Mouse (Mus musculus) lung, adult 2 months (tissue): ENCODE data around the gene Galntl6. TPM values are rescaled to one million over a fixed set of nuclear protein-coding genes. Genes with fewer than 3 reads are reported as not detected.

ENCODE experiments used
- DNase-seq: peaks from one replicate; pipeline ENCODE4 v3.0.0; 2022
- H3K4me1 ChIP-seq: fragments of 200-500 bp; 2 replicates; pipeline ENCODE4 v1.6.1; 2011; ENCODE audit warnings: low read length; ENCODE audit not compliant: control insufficient read depth, insufficient read depth
- H3K4me3 ChIP-seq: fragments of 200-500 bp; replicated peaks from 2 replicates; pipeline ENCODE3; 2011; ENCODE audit warnings: low read depth, mild to moderate bottlenecking, control low read depth, low read length; ENCODE audit errors: extremely low read depth
- CTCF ChIP-seq: fragments of 200-500 bp; IDR thresholded peaks from 2 replicates; pipeline ENCODE4 v1.5.1; 2011; ENCODE audit warnings: mild to moderate bottlenecking, low read length, control low read depth; ENCODE audit not compliant: insufficient read depth
- POLR2A ChIP-seq: fragments of 200-500 bp; IDR thresholded peaks from 2 replicates; pipeline ENCODE4 v1.6.1; 2011; ENCODE audit warnings: low read depth, mild to moderate bottlenecking, control low read depth, low read length, borderline replicate concordance; ENCODE audit errors: extremely low read depth
- WGBS: fragments of 180-500 bp; shearing (Covaris S2); methylation state at CpG from one replicate; pipeline ENCODE4 v1.1.7; 2018; 5-methylcytosine and 5-hydroxymethylcytosine counted together
- polyA plus RNA-seq: library from polyadenylated mRNA; depleted of rRNA; stranded (reverse); fragments of >200 nt; gene quantifications from 2 replicates; pipeline ENCODE4 v1.2.3, GENCODE M21; 2012

Galntl6 gene
- polyA plus RNA-seq, 1 experiment: 0.09 TPM

GRCm38 (mm10) chr8:58371979-58372378 lies 540.5 kb downstream of the Galntl6 start:
- WGBS: 81% methylated on average over 10 of the region's 10 CpGs
- TF ChIP-seq CTCF: no peak
- TF ChIP-seq POLR2A: no peak

GRCm38 (mm10) chr8:58331151-58331550 lies 581.3 kb downstream of the Galntl6 start:
- Histone ChIP-seq H3K4me3 (no peak overlapping the region), H3K4me1 (no peaks in the 10 kb centered on the region)
- DNase-seq: no peak
- WGBS: 58% methylated on average over 1 of the region's 1 CpGs
- TF ChIP-seq POLR2A (no peak), CTCF (no peak)

More at GRCm38 (mm10) chr8:58371979-58372378, 540.5 kb downstream of the Galntl6 start:
- Histone ChIP-seq H3K4me3 (no peak overlapping the region), H3K4me1 (no peaks in the 10 kb centered on the region)
- DNase-seq: no peak

- Histone ChIP-seq H3K4me3 (no peak overlapping the region), H3K4me1 (no peaks in the 10 kb centered on the region)
- no peak for TF ChIP-seq CTCF
- TF ChIP-seq POLR2A: no peak
- no peak for DNase-seq
- 86% methylated on average over 2 of the region's 2 CpGs for WGBS
Measured at GRCm38 (mm10) chr8:58313482-58313881, 599.0 kb downstream of the Galntl6 start.

- Histone ChIP-seq H3K4me1 (no peaks in the 10 kb centered on the region), H3K4me3 (no peak overlapping the region)
- 82% methylated on average over 4 of the region's 4 CpGs for WGBS
- TF ChIP-seq POLR2A (no peak), CTCF (no peak)
- DNase-seq: no peak
Measured at GRCm38 (mm10) chr8:58291487-58291886, 621.0 kb downstream of the Galntl6 start.

GRCm38 (mm10) chr8:58290080-58290479 lies 622.4 kb downstream of the Galntl6 start:
- no peaks in the 10 kb centered on the region for H3K4me1 ChIP-seq
- no peak for TF ChIP-seq POLR2A
- no peak for TF ChIP-seq CTCF
- no peak overlapping the region for H3K4me3 ChIP-seq
- DNase-seq: no peak

- DNase-seq: no peak
- TF ChIP-seq POLR2A (no peak), CTCF (no peak)
- H3K4me1 ChIP-seq: no peaks in the 10 kb centered on the region
- WGBS: 86% methylated on average over 2 of the region's 2 CpGs
- H3K4me3 ChIP-seq: no peak overlapping the region
Measured at GRCm38 (mm10) chr8:58265485-58265884, 647.0 kb downstream of the Galntl6 start.

- WGBS: 69% methylated on average over 2 of the region's 2 CpGs
- TF ChIP-seq CTCF (no peak), POLR2A (no peak)
- Histone ChIP-seq H3K4me1 (no peaks in the 10 kb centered on the region), H3K4me3 (no peak overlapping the region)
- DNase-seq: no peak
Measured at GRCm38 (mm10) chr8:58258577-58259315, 653.7 kb downstream of the Galntl6 start.

- H3K4me1 ChIP-seq: no peaks in the 10 kb centered on the region
- no peak for DNase-seq
- TF ChIP-seq POLR2A (no peak), CTCF (no peak)
- 68% methylated on average over 1 of the region's 1 CpGs for WGBS
- no peak overlapping the region for H3K4me3 ChIP-seq
Measured at GRCm38 (mm10) chr8:58253620-58254019, 658.8 kb downstream of the Galntl6 start.

GRCm38 (mm10) chr8:58244830-58245229 lies 667.6 kb downstream of the Galntl6 start:
- no peak for DNase-seq
- TF ChIP-seq CTCF (no peak), POLR2A (no peak)
- WGBS: 72% methylated on average over 3 of the region's 3 CpGs
- Histone ChIP-seq H3K4me1 (no peaks in the 10 kb centered on the region), H3K4me3 (no peak overlapping the region)

- Histone ChIP-seq H3K4me1 (no peaks in the 10 kb centered on the region), H3K4me3 (no peak overlapping the region)
- TF ChIP-seq CTCF (no peak), POLR2A (no peak)
- no peak for DNase-seq
- WGBS: 23% methylated on average over 2 of the region's 2 CpGs
Measured at GRCm38 (mm10) chr8:58234220-58234619, 678.2 kb downstream of the Galntl6 start.

GRCm38 (mm10) chr8:58228725-58229124 lies 683.7 kb downstream of the Galntl6 start:
- Histone ChIP-seq H3K4me3 (no peak overlapping the region), H3K4me1 (no peaks in the 10 kb centered on the region)
- DNase-seq: no peak
- TF ChIP-seq CTCF (no peak), POLR2A (no peak)
- WGBS: 70% methylated on average over 1 of the region's 1 CpGs
